Mouse (Mus musculus) gastrocnemius, adult 8-10 months (tissue): ENCODE data around the gene Ssh3. TPM values are rescaled to one million over a fixed set of nuclear protein-coding genes. Genes with fewer than 3 reads are reported as not detected.

ENCODE experiments used
- DNase-seq, 2 experiments: peaks; one replicate each; pipeline ENCODE4 v3.0.0; 2022; ENCODE audit warnings: low spot score in 2 of 2
- total RNA-seq, 4 experiments: library from RNA; stranded (reverse); gene quantifications; 2 replicates each; pipeline ENCODE4 v1.2.4; 2022

Gene Ssh3
- total RNA-seq, 4 experiments from 2014 or later: 2.3 to 5.8 (median 2.9) TPM

- no peak for DNase-seq
Measured at GRCm38 (mm10) chr19:4247010-4247409, 22.0 kb downstream of the Ssh3 start.

GRCm38 (mm10) chr19:4244775-4245174 lies 24.2 kb downstream of the Ssh3 start:
- DNase-seq: no peak

- no peak for DNase-seq
Measured at GRCm38 (mm10) chr19:4242416-4242815, 26.6 kb downstream of the Ssh3 start.

- no peak for DNase-seq
Measured at GRCm38 (mm10) chr19:4240247-4240668, 28.7 kb downstream of the Ssh3 start.

GRCm38 (mm10) chr19:4234548-4234947 lies 34.4 kb downstream of the Ssh3 start:
- DNase-seq: no peak

- DNase-seq: no peak
Measured at GRCm38 (mm10) chr19:4232651-4233050, 36.3 kb downstream of the Ssh3 start.

- no peak for DNase-seq
Measured at GRCm38 (mm10) chr19:4232186-4232572, 36.8 kb downstream of the Ssh3 start.

GRCm38 (mm10) chr19:4231253-4232185 lies 37.5 kb downstream of the Ssh3 start, which contains the start of gene Pold4:
Gene Pold4, plus strand, starts transcription at chr19:4231899.
- DNase-seq: peak; percentile 99

GRCm38 (mm10) chr19:4230415-4230814 lies 38.6 kb downstream of the Ssh3 start:
- DNase-seq: no peak

GRCm38 (mm10) chr19:4229451-4230076 lies 39.4 kb downstream of the Ssh3 start:
- no peak for DNase-seq

- no peak for DNase-seq
Measured at GRCm38 (mm10) chr19:4228891-4229290, 40.1 kb downstream of the Ssh3 start.

- peak; percentile 38 to 60 for DNase-seq
Measured at GRCm38 (mm10) chr19:4227894-4228678, 40.9 kb downstream of the Ssh3 start.

GRCm38 (mm10) chr19:4227446-4227845 lies 41.5 kb downstream of the Ssh3 start:
- no peak for DNase-seq

GRCm38 (mm10) chr19:4226779-4227178 lies 42.2 kb downstream of the Ssh3 start:
- DNase-seq: no peak

GRCm38 (mm10) chr19:4222165-4222564 lies 46.8 kb downstream of the Ssh3 start:
- no peak for DNase-seq

- DNase-seq: no peak
Measured at GRCm38 (mm10) chr19:4220957-4221743, 47.8 kb downstream of the Ssh3 start.

- no peak for DNase-seq
Measured at GRCm38 (mm10) chr19:4220416-4220815, 48.6 kb downstream of the Ssh3 start.

GRCm38 (mm10) chr19:4219943-4220342 lies 49.0 kb downstream of the Ssh3 start:
- no peak for DNase-seq

GRCm38 (mm10) chr19:4218784-4219183 lies 50.2 kb downstream of the Ssh3 start:
- DNase-seq: no peak

- no peak for DNase-seq
Measured at GRCm38 (mm10) chr19:4218293-4218692, 50.7 kb downstream of the Ssh3 start.

- no peak for DNase-seq
Measured at GRCm38 (mm10) chr19:4217855-4218254, 51.1 kb downstream of the Ssh3 start.
